Comparison of ENCODE assay signal across 24 mouse cellular contexts in the genomic region with DNA sequence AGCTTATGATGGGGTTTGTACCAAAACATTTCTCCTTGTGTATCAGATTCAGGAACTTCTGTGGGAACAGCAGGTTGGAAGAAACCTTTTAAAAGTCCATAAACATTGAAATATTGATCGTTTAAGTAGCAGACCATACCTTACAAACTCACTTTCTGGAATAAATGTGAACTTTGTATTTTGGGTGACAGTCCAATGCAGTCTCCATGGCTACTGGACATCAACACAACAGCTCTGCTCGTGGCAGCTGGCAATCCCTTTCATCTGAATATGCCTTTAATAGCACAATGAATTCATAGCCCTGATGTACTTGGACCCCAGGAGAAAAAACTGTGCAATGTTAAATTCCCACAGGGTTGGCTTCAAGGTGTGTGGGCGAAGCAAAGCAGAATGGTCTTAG.
DNase-seq lines count a peak whose midpoint lies in the region; ATAC-seq and TF ChIP-seq lines count a peak whose summit lies in the region.
"Had no signal": no experiment of that assay in that cellular context is flagged by ENCODE, and none has a peak within 500 bp of the region (broad histone marks: within the 10 kb centered on the region; RNA-seq: fewer than 3 reads in every experiment).

No protein-coding gene starts in this region.

- no peak for DNase-seq in heart, adult 8-10 months (ENCODE audit: low spot score)
- no peak for DNase-seq in limb, embryonic 10.5 days (ENCODE audit: low spot score)
- no peak for DNase-seq in stomach, postnatal 0 days (ENCODE audit: low spot score)
- DNase-seq: adrenal gland, adult 8-10 months; cerebellum, adult 2 months; cerebellum, postnatal 25 days; gastrocnemius, postnatal 25 days; heart, adult 11 months; heart, postnatal 4 days; kidney, adult 2 months; thymus, postnatal 14 days had no signal

- H3K27me3 ChIP-seq in heart, embryonic 16.5 days (ENCODE audit: control insufficient read depth, insufficient read depth, low read length) = no peaks in the 10 kb centered on the region
- no peaks in the 10 kb centered on the region for H3K27me3 ChIP-seq in limb, embryonic 15.5 days
- H3K27me3 ChIP-seq in limb, embryonic 10.5 days (ENCODE audit: low read depth, poor library complexity, severe bottlenecking) = no peaks in the 10 kb centered on the region
- H3K27me3 ChIP-seq in stomach, embryonic 15.5 days (replicated peaks) = no peaks in the 10 kb centered on the region
- H3K27me3 ChIP-seq in stomach, postnatal 0 days (ENCODE audit: control insufficient read depth, insufficient read depth, low read length) = no peaks in the 10 kb centered on the region
- H3K27me3 ChIP-seq in kidney, embryonic 14.5 days (ENCODE audit: control insufficient read depth, insufficient read depth, low read length) = no peaks in the 10 kb centered on the region
- H3K27me3 ChIP-seq: hindbrain, embryonic 15.5 days; limb, embryonic 13.5 days; liver, embryonic 15.5 days; lung, embryonic 15.5 days; midbrain, embryonic 12.5 days had no signal

- TF ChIP-seq CTCF in stomach, postnatal 0 days (IDR thresholded peaks at IDR 0.05; ENCODE audit: low read depth) = no peak

- no peak overlapping the region for H3K4me3 ChIP-seq in heart, embryonic 16.5 days (ENCODE audit: low read length)
- no peak overlapping the region for H3K4me3 ChIP-seq in limb, embryonic 15.5 days
- no peak overlapping the region for H3K4me3 ChIP-seq in limb, embryonic 10.5 days
- H3K4me3 ChIP-seq in stomach, embryonic 15.5 days (replicated peaks) = no peak overlapping the region
- no peak overlapping the region for H3K4me3 ChIP-seq in stomach, postnatal 0 days (ENCODE audit: low read depth, low read length)
- H3K4me3 ChIP-seq in kidney, embryonic 14.5 days (ENCODE audit: low read length) = no peak overlapping the region
- H3K4me3 ChIP-seq: hindbrain, embryonic 15.5 days; limb, embryonic 13.5 days; liver, embryonic 15.5 days; lung, embryonic 15.5 days; midbrain, embryonic 12.5 days had no signal

- TF ChIP-seq EP300 in stomach, postnatal 0 days (optimal IDR thresholded peaks at IDR 0.05) = no peak

- ATAC-seq in heart, embryonic 16.5 days (replicated peaks; ENCODE audit: extremely low read depth, insufficient read depth, low FRiP score) = no peak
- no peak for ATAC-seq in limb, embryonic 15.5 days (ENCODE audit: insufficient number of reproducible peaks, low FRiP score, low TSS enrichment, low read depth)
- ATAC-seq in stomach, embryonic 15.5 days (ENCODE audit: insufficient read depth, low FRiP score, low read depth) = no peak
- ATAC-seq in stomach, postnatal 0 days (ENCODE audit: low FRiP score, low TSS enrichment) = no peak
- ATAC-seq in kidney, embryonic 14.5 days (ENCODE audit: low FRiP score, low TSS enrichment) = no peak
- ATAC-seq: CD4-positive, CD25-positive, alpha-beta regulatory T cell, adult 4 months; inflammation-experienced regulatory T-cells, adult 6 months had no signal

- 0 out of 2 replicates have a peak, but pooled peaks cover 3% of the 10 kb centered on the region for H3K4me1 ChIP-seq in heart, embryonic 16.5 days (ENCODE audit: control insufficient read depth, insufficient read depth, low read length)
- H3K4me1 ChIP-seq in limb, embryonic 15.5 days = peaks cover 20% of the 10 kb centered on the region
- no peaks in the 10 kb centered on the region for H3K4me1 ChIP-seq in limb, embryonic 10.5 days
- no peaks in the 10 kb centered on the region; the same call in 1 of the 2 replicates for H3K4me1 ChIP-seq in stomach, embryonic 15.5 days
- peaks cover 3% of the 10 kb centered on the region; the same call in 1 of the 2 replicates for H3K4me1 ChIP-seq in stomach, postnatal 0 days (replicated peaks; ENCODE audit: control insufficient read depth, insufficient read depth)
- no peaks in the 10 kb centered on the region for H3K4me1 ChIP-seq in kidney, embryonic 14.5 days (ENCODE audit: control insufficient read depth, insufficient read depth, low read length)
- H3K4me1 ChIP-seq: lung, embryonic 15.5 days; midbrain, embryonic 12.5 days had no signal

- H3K36me3 ChIP-seq in heart, embryonic 16.5 days (ENCODE audit: control insufficient read depth, insufficient read depth) = no peaks in the 10 kb centered on the region
- H3K36me3 ChIP-seq in limb, embryonic 15.5 days = no peaks in the 10 kb centered on the region
- H3K36me3 ChIP-seq in limb, embryonic 10.5 days = no peaks in the 10 kb centered on the region
- H3K36me3 ChIP-seq in stomach, embryonic 15.5 days = no peaks in the 10 kb centered on the region
- no peaks in the 10 kb centered on the region for H3K36me3 ChIP-seq in stomach, postnatal 0 days (ENCODE audit: control insufficient read depth, insufficient read depth, low read length)
- no peaks in the 10 kb centered on the region for H3K36me3 ChIP-seq in kidney, embryonic 14.5 days (ENCODE audit: control insufficient read depth, insufficient read depth, low read length)
- H3K36me3 ChIP-seq: hindbrain, embryonic 15.5 days; limb, embryonic 13.5 days; liver, embryonic 15.5 days; lung, embryonic 15.5 days; midbrain, embryonic 12.5 days had no signal

- 0 out of 2 replicates have a peak overlapping the region, but pooled peaks have one; percentile 16 for H3K27ac ChIP-seq in heart, embryonic 16.5 days (ENCODE audit: low read length)
- peak overlapping the region; percentile 75 for H3K27ac ChIP-seq in limb, embryonic 15.5 days
- no peak overlapping the region for H3K27ac ChIP-seq in limb, embryonic 10.5 days
- peak overlapping the region; percentile 0; the same call in 1 of the 2 replicates for H3K27ac ChIP-seq in stomach, embryonic 15.5 days
- H3K27ac ChIP-seq in stomach, postnatal 0 days (replicated peaks) = no peak overlapping the region
- H3K27ac ChIP-seq in kidney, embryonic 14.5 days (ENCODE audit: low read depth, low read length) = no peak overlapping the region
- H3K27ac ChIP-seq: hindbrain, embryonic 15.5 days; kidney, postnatal 0 days; limb, embryonic 13.5 days; liver, embryonic 15.5 days; lung, embryonic 15.5 days; midbrain, embryonic 12.5 days had no signal

- H3K9me3 ChIP-seq in heart, embryonic 16.5 days (replicated peaks; ENCODE audit: control insufficient read depth, low read length) = no peaks in the 10 kb centered on the region
- no peaks in the 10 kb centered on the region for H3K9me3 ChIP-seq in limb, embryonic 15.5 days
- H3K9me3 ChIP-seq in limb, embryonic 10.5 days (replicated peaks) = no peaks in the 10 kb centered on the region
- no peaks in the 10 kb centered on the region for H3K9me3 ChIP-seq in stomach, embryonic 15.5 days
- no peaks in the 10 kb centered on the region for H3K9me3 ChIP-seq in stomach, postnatal 0 days (ENCODE audit: control insufficient read depth, low read length)
- H3K9me3 ChIP-seq in kidney, embryonic 14.5 days (ENCODE audit: control insufficient read depth, low read length) = no peaks in the 10 kb centered on the region
- H3K9me3 ChIP-seq: hindbrain, embryonic 15.5 days; limb, embryonic 13.5 days; liver, embryonic 15.5 days; lung, embryonic 15.5 days; midbrain, embryonic 12.5 days had no signal

- no peak overlapping the region for H3K9ac ChIP-seq in heart, embryonic 16.5 days (ENCODE audit: low read length)
- H3K9ac ChIP-seq in limb, embryonic 15.5 days = no peak overlapping the region
- no peak overlapping the region for H3K9ac ChIP-seq in stomach, embryonic 15.5 days
- no peak overlapping the region for H3K9ac ChIP-seq in stomach, postnatal 0 days (ENCODE audit: low read length)
- H3K9ac ChIP-seq in kidney, embryonic 14.5 days (ENCODE audit: low read depth, low read length) = no peak overlapping the region
- H3K9ac ChIP-seq: hindbrain, embryonic 15.5 days; limb, embryonic 13.5 days; liver, embryonic 15.5 days; lung, embryonic 15.5 days; midbrain, embryonic 12.5 days had no signal

- H3K4me2 ChIP-seq in heart, embryonic 16.5 days (ENCODE audit: low read depth, low read length) = no peak overlapping the region
- H3K4me2 ChIP-seq in limb, embryonic 15.5 days = no peak overlapping the region
- no peak overlapping the region for H3K4me2 ChIP-seq in stomach, embryonic 15.5 days
- no peak overlapping the region for H3K4me2 ChIP-seq in stomach, postnatal 0 days (replicated peaks; ENCODE audit: low read depth)
- no peak overlapping the region for H3K4me2 ChIP-seq in kidney, embryonic 14.5 days (replicated peaks; ENCODE audit: low read depth, low read length)
- H3K4me2 ChIP-seq: heart, embryonic 11.5 days; limb, embryonic 13.5 days; liver, embryonic 15.5 days; lung, embryonic 15.5 days; midbrain, embryonic 12.5 days had no signal

- WGBS in heart, embryonic 16.5 days = 75% methylated on average over 3 of the region's 3 CpGs
- 69% methylated on average over 3 of the region's 3 CpGs for WGBS in limb, embryonic 15.5 days
- 86% methylated on average over 3 of the region's 3 CpGs for WGBS in limb, embryonic 10.5 days
- 69% methylated on average over 3 of the region's 3 CpGs for WGBS in stomach, embryonic 15.5 days
- 70% methylated on average over 3 of the region's 3 CpGs for WGBS in stomach, postnatal 0 days
- WGBS in kidney, embryonic 14.5 days = 82% methylated on average over 3 of the region's 3 CpGs

Comparison
In these comparisons a context has a peak if more than half of its experiments do, and no peak if none do; other contexts are left out.
1. H3K27ac ChIP-seq: peak in heart, embryonic 16.5 days (single experiment), limb, embryonic 15.5 days (single experiment) and stomach, embryonic 15.5 days (single experiment); none in limb, embryonic 10.5 days (single experiment), stomach, postnatal 0 days (single experiment) and kidney, embryonic 14.5 days (single experiment).